In genomic region chr16:32379575-32379974, GRCm38 (mm10) we compare ENCODE assay signal across 33 mouse cellular contexts. TPM values are rescaled to one million over a fixed set of nuclear protein-coding genes. Genes with fewer than 3 reads are reported as not detected.
A peak's percentile ranks its signal among the peaks of the same experiment; 100 is the strongest.
DNase-seq lines count a peak whose midpoint lies in the region; ATAC-seq lines count a peak whose summit lies in the region.
"Had no signal": no experiment of that assay in that cellular context is flagged by ENCODE, and none has a peak within 500 bp of the region (broad histone marks: within the 10 kb centered on the region; RNA-seq: fewer than 3 reads in every experiment).

No protein-coding gene starts in this region.

- peak; percentile 76 for ATAC-seq in intestine, embryonic 16.5 days
- ATAC-seq: forebrain, embryonic 14.5 days; forebrain, postnatal 0 days; hindbrain, postnatal 0 days; inflammation-experienced regulatory T-cells, adult 6 months; Patski had no signal

- H3K9ac ChIP-seq in intestine, embryonic 16.5 days (ENCODE audit: low read depth, low read length): no peak overlapping the region
- H3K9ac ChIP-seq: embryonic facial prominence, embryonic 12.5 days; embryonic facial prominence, embryonic 15.5 days; forebrain, postnatal 0 days; heart, embryonic 12.5 days; heart, embryonic 15.5 days; hindbrain, embryonic 14.5 days had no signal

- peaks cover 11% of the 10 kb centered on the region; the same call in 1 of the 2 replicates for H3K36me3 ChIP-seq in intestine, embryonic 16.5 days (ENCODE audit: control insufficient read depth, insufficient read depth, low read length)

- 92% methylated on average over 2 of the region's 2 CpGs for WGBS in intestine, embryonic 16.5 days

- no peak overlapping the region for H3K4me2 ChIP-seq in intestine, embryonic 16.5 days (ENCODE audit: low read depth, low read length)
- H3K4me2 ChIP-seq: embryonic facial prominence, embryonic 12.5 days; embryonic facial prominence, embryonic 15.5 days; heart, embryonic 12.5 days; heart, embryonic 15.5 days; hindbrain, embryonic 14.5 days had no signal

- H3K4me1 ChIP-seq in intestine, embryonic 16.5 days (ENCODE audit: control insufficient read depth, insufficient read depth, low read length): no peaks in the 10 kb centered on the region
- H3K4me1 ChIP-seq: embryonic facial prominence, embryonic 12.5 days; embryonic facial prominence, embryonic 15.5 days; heart, embryonic 12.5 days; heart, embryonic 15.5 days; hindbrain, embryonic 10.5 days had no signal

- no peaks in the 10 kb centered on the region for H3K27me3 ChIP-seq in intestine, embryonic 16.5 days (replicated peaks; ENCODE audit: control insufficient read depth, insufficient read depth, low read length)
- H3K27me3 ChIP-seq: CH12.LX; embryonic facial prominence, embryonic 12.5 days; embryonic facial prominence, embryonic 15.5 days; heart, embryonic 12.5 days; heart, embryonic 15.5 days; Patski had no signal

- H3K4me3 ChIP-seq in intestine, embryonic 16.5 days (ENCODE audit: low read length): no peak overlapping the region
- H3K4me3 ChIP-seq: embryonic facial prominence, embryonic 12.5 days; embryonic facial prominence, embryonic 15.5 days; heart, embryonic 12.5 days; heart, embryonic 15.5 days; hindbrain, embryonic 10.5 days had no signal

- DNase-seq in kidney, adult 9 months: peak; percentile 48
- DNase-seq in kidney, postnatal 4 days: no peak
- DNase-seq in CD4-positive, CD25-positive, alpha-beta regulatory T cell, adult 2 months (ENCODE audit: low read depth, low spot score): peak; percentile 34
- no peak for DNase-seq in lung, postnatal 14 days
- no peak for DNase-seq in layer of hippocampus, adult 8-10 months (ENCODE audit: low spot score in 2 of 2)
- DNase-seq: adrenal gland, postnatal 10 days; adrenal gland, postnatal 36 days; cerebellum, adult 18-20 months; cerebellum, adult 9-10 months; cerebellum, postnatal 25 days; forebrain, postnatal 0 days; gastrocnemius, postnatal 25 days; heart, adult 18-20 months; heart, postnatal 10 days; heart, postnatal 36 days had no signal

- H3K27ac ChIP-seq in intestine, embryonic 16.5 days (ENCODE audit: low read length): no peak overlapping the region
- H3K27ac ChIP-seq: embryonic facial prominence, embryonic 12.5 days; embryonic facial prominence, embryonic 15.5 days; heart, embryonic 15.5 days; hindbrain, embryonic 10.5 days; hindbrain, embryonic 14.5 days; hindbrain, postnatal 0 days had no signal

- H3K9me3 ChIP-seq in intestine, embryonic 16.5 days (ENCODE audit: control insufficient read depth, low read length): no peaks in the 10 kb centered on the region
- H3K9me3 ChIP-seq: embryonic facial prominence, embryonic 12.5 days; embryonic facial prominence, embryonic 15.5 days; G1E; heart, embryonic 15.5 days; hindbrain, embryonic 10.5 days had no signal

RNA-seq across cellular contexts. Expression of gene Tm4sf19, which starts 20.7 kb away (rescaled TPM):
- polyA plus RNA-seq in intestine, embryonic 16.5 days (2015; fragmentation: Nextera tagmentation; extraction: Ambion mirVana): not detected in 2 replicates
- not detected for total RNA-seq in layer of hippocampus, adult 8-10 months (2022)
- total RNA-seq: common myeloid progenitor, adult 5-6 weeks; gastrocnemius, adult 8-10 months; gastrocnemius, postnatal 25 days; heart, adult 18-20 months; heart, postnatal 10 days; heart, postnatal 36 days; hindbrain, postnatal 0 days had no signal
- polyA plus RNA-seq: C2C12; embryonic facial prominence, embryonic 12.5 days; forebrain, embryonic 11.5 days; forebrain, embryonic 14.5 days; forebrain, postnatal 0 days; frontal cortex, adult 2 months; G1E; heart, embryonic 12.5 days; heart, embryonic 15.5 days; hindbrain, embryonic 10.5 days; hindbrain, embryonic 14.5 days; hindbrain, postnatal 0 days; inflammation-experienced regulatory T-cells, adult 6 months; Patski had no signal

RNA-seq across cellular contexts. Expression of gene Tctex1d2, which starts 39.9 kb away (rescaled TPM):
- 32.5 and 34.0 TPM in 2 replicates for polyA plus RNA-seq in intestine, embryonic 16.5 days (2015; fragmentation: Nextera tagmentation; extraction: Ambion mirVana)
- 10 to 100 TPM; 12.5 to 17.4 (median 16.3) TPM for total RNA-seq in layer of hippocampus, adult 8-10 months (2022)
- total RNA-seq: CH12.LX had no signal

RNA-seq across cellular contexts. Expression of gene Ubxn7, which starts 47.5 kb away (rescaled TPM):
- 13.6 and 14.7 TPM in 2 replicates for polyA plus RNA-seq in intestine, embryonic 16.5 days (2015; fragmentation: Nextera tagmentation; extraction: Ambion mirVana)
- 10 to 100 TPM; 50.0 to 60.5 (median 55.1) TPM for total RNA-seq in layer of hippocampus, adult 8-10 months (2022)

RNA-seq across cellular contexts. Expression of gene Pcyt1a, which starts 51.1 kb away (rescaled TPM):
- polyA plus RNA-seq in intestine, embryonic 16.5 days (2015; fragmentation: Nextera tagmentation; extraction: Ambion mirVana): 79.9 and 83.0 TPM in 2 replicates
- total RNA-seq in layer of hippocampus, adult 8-10 months (2022): 10 to 100 TPM; 33.8 to 40.1 (median 35.6) TPM

Comparison
In these comparisons a context has a peak if more than half of its experiments do, and no peak if none do; other contexts are left out.
1. DNase-seq: peak in kidney, adult 9 months (single experiment) and CD4-positive, CD25-positive, alpha-beta regulatory T cell, adult 2 months (single experiment); none in kidney, postnatal 4 days (0 of 2), lung, postnatal 14 days (single experiment) and layer of hippocampus, adult 8-10 months (0 of 2).